Mouse (Mus musculus): ENCODE results near the gene Atp5d. TPM values are rescaled to one million over a fixed set of nuclear protein-coding genes. Genes with fewer than 3 reads are reported as not detected.
A peak's percentile ranks its signal among the peaks of the same experiment; 100 is the strongest.

The Atp5d gene
- polyA plus RNA-seq (2015; fragmentation: Nextera tagmentation; extraction: Ambion mirVana) = 494 and 537 TPM in 2 replicates

GRCm38 (mm10) chr10:80138553-80139438, at the start of gene Atp5d:
Atp5d (plus strand) TSS chr10:80138632.
- Histone ChIP-seq H3K27ac (peak within 1 kb of the TSS; percentile 77), H3K36me3 (peaks cover 24% of the 10 kb centered on the region), H3K4me3 (peak within 1 kb of the TSS; percentile 64), H3K9me3 (no peaks in the 10 kb centered on the region), H3K9ac (peak within 1 kb of the TSS; percentile 70), H3K4me1 (peaks cover 58% of the 10 kb centered on the region), H3K27me3 (peaks cover 20% of the 10 kb centered on the region), H3K4me2 (peak within 1 kb of the TSS; percentile 98)
- ATAC-seq (ENCODE audit: insufficient number of reproducible peaks, low FRiP score, low TSS enrichment, low read depth) = no peak
- 1% methylated on average over 63 of the region's 94 CpGs for WGBS

GRCm38 (mm10) chr10:80089146-80089545, 49.3 kb upstream of the Atp5d start:
- no peak for ATAC-seq (ENCODE audit: insufficient number of reproducible peaks, low FRiP score, low TSS enrichment, low read depth)
- H3K9ac ChIP-seq = no peak overlapping the region

GRCm38 (mm10) chr10:80091527-80091926, 46.9 kb upstream of the Atp5d start:
- H3K4me1 ChIP-seq = peaks cover 12% of the 10 kb centered on the region
- no peak overlapping the region for H3K27ac ChIP-seq
- 82% methylated on average over 6 of the region's 6 CpGs for WGBS
- H3K4me2 ChIP-seq = no peak overlapping the region
- H3K4me3 ChIP-seq = no peak overlapping the region
- H3K36me3 ChIP-seq = 0 out of 2 replicates have a peak, but pooled peaks cover 8% of the 10 kb centered on the region
- H3K9ac ChIP-seq = no peak overlapping the region
- no peaks in the 10 kb centered on the region for H3K27me3 ChIP-seq
- no peaks in the 10 kb centered on the region for H3K9me3 ChIP-seq
- ATAC-seq (ENCODE audit: insufficient number of reproducible peaks, low FRiP score, low TSS enrichment, low read depth) = 0 out of 2 replicates have a peak, but pooled peaks have one; percentile 6

More at GRCm38 (mm10) chr10:80089146-80089545, 49.3 kb upstream of the Atp5d start:
- H3K4me1 ChIP-seq = 0 out of 2 replicates have a peak, but pooled peaks cover 3% of the 10 kb centered on the region
- H3K9me3 ChIP-seq = no peaks in the 10 kb centered on the region
- 40% methylated on average over 4 of the region's 4 CpGs for WGBS
- no peak overlapping the region for H3K27ac ChIP-seq
- no peaks in the 10 kb centered on the region for H3K27me3 ChIP-seq
- H3K36me3 ChIP-seq = peaks cover 23% of the 10 kb centered on the region
- no peak overlapping the region for H3K4me3 ChIP-seq
- H3K4me2 ChIP-seq = no peak overlapping the region

- Histone ChIP-seq H3K36me3 (0 out of 2 replicates have a peak, but pooled peaks cover 8% of the 10 kb centered on the region), H3K4me3 (no peak overlapping the region), H3K27ac (no peak overlapping the region), H3K9me3 (no peaks in the 10 kb centered on the region), H3K9ac (no peak overlapping the region), H3K4me2 (no peak overlapping the region), H3K27me3 (no peaks in the 10 kb centered on the region), H3K4me1 (peaks cover 24% of the 10 kb centered on the region)
- 72% methylated on average over 5 of the region's 5 CpGs for WGBS
- no peak for ATAC-seq (ENCODE audit: insufficient number of reproducible peaks, low FRiP score, low TSS enrichment, low read depth)
Observed at GRCm38 (mm10) chr10:80092690-80093089, 45.7 kb upstream of the Atp5d start.

GRCm38 (mm10) chr10:80094085-80094484, 44.3 kb upstream of the Atp5d start:
- H3K4me2 ChIP-seq = no peak overlapping the region
- no peaks in the 10 kb centered on the region for H3K27me3 ChIP-seq
- H3K9ac ChIP-seq = no peak overlapping the region
- no peaks in the 10 kb centered on the region for H3K9me3 ChIP-seq
- peaks cover 29% of the 10 kb centered on the region for H3K4me1 ChIP-seq
- no peak for ATAC-seq (ENCODE audit: insufficient number of reproducible peaks, low FRiP score, low TSS enrichment, low read depth)
- WGBS = 94% methylated on average over 6 of the region's 6 CpGs
- 0 out of 2 replicates have a peak, but pooled peaks cover 8% of the 10 kb centered on the region for H3K36me3 ChIP-seq
- H3K27ac ChIP-seq = no peak overlapping the region
- H3K4me3 ChIP-seq = no peak overlapping the region

GRCm38 (mm10) chr10:80094684-80095083, 43.7 kb upstream of the Atp5d start:
- H3K27ac ChIP-seq = no peak overlapping the region
- 75% methylated on average over 3 of the region's 3 CpGs for WGBS
- no peak for ATAC-seq (ENCODE audit: insufficient number of reproducible peaks, low FRiP score, low TSS enrichment, low read depth)
- no peak overlapping the region for H3K4me3 ChIP-seq
- H3K4me2 ChIP-seq = no peak overlapping the region
- peaks cover 30% of the 10 kb centered on the region for H3K4me1 ChIP-seq
- no peak overlapping the region for H3K9ac ChIP-seq
- H3K36me3 ChIP-seq = 0 out of 2 replicates have a peak, but pooled peaks cover 8% of the 10 kb centered on the region
- no peaks in the 10 kb centered on the region for H3K27me3 ChIP-seq
- no peaks in the 10 kb centered on the region for H3K9me3 ChIP-seq

- Histone ChIP-seq H3K36me3 (0 out of 2 replicates have a peak, but pooled peaks cover 5% of the 10 kb centered on the region), H3K4me1 (peaks cover 37% of the 10 kb centered on the region), H3K27ac (0 out of 2 replicates have a peak overlapping the region, but pooled peaks have one; percentile 76), H3K27me3 (no peaks in the 10 kb centered on the region), H3K9ac (no peak overlapping the region), H3K4me2 (no peak overlapping the region), H3K9me3 (no peaks in the 10 kb centered on the region), H3K4me3 (no peak overlapping the region)
- ATAC-seq (ENCODE audit: insufficient number of reproducible peaks, low FRiP score, low TSS enrichment, low read depth) = no peak
- WGBS = 84% methylated on average over 5 of the region's 5 CpGs
Observed at GRCm38 (mm10) chr10:80095547-80095946, 42.9 kb upstream of the Atp5d start.

- Histone ChIP-seq H3K9ac (peak overlapping the region; percentile 23; the same call in 1 of the 2 replicates), H3K4me1 (peaks cover 50% of the 10 kb centered on the region), H3K9me3 (no peaks in the 10 kb centered on the region), H3K4me3 (no peak overlapping the region), H3K27me3 (no peaks in the 10 kb centered on the region), H3K36me3 (0 out of 2 replicates have a peak, but pooled peaks cover 4% of the 10 kb centered on the region), H3K4me2 (0 out of 2 replicates have a peak overlapping the region, but pooled peaks have one; percentile 12), H3K27ac (peak overlapping the region; percentile 76)
- no peak for ATAC-seq (ENCODE audit: insufficient number of reproducible peaks, low FRiP score, low TSS enrichment, low read depth)
- 16% methylated on average over 6 of the region's 7 CpGs for WGBS
Observed at GRCm38 (mm10) chr10:80097275-80097674, 41.2 kb upstream of the Atp5d start.

GRCm38 (mm10) chr10:80098630-80099029, 39.8 kb upstream of the Atp5d start:
- ATAC-seq (ENCODE audit: insufficient number of reproducible peaks, low FRiP score, low TSS enrichment, low read depth) = no peak
- WGBS = 84% methylated on average over 5 of the region's 5 CpGs
- Histone ChIP-seq H3K27me3 (no peaks in the 10 kb centered on the region), H3K4me3 (no peak overlapping the region), H3K4me2 (no peak overlapping the region), H3K9ac (no peak overlapping the region), H3K36me3 (0 out of 2 replicates have a peak, but pooled peaks cover 1% of the 10 kb centered on the region), H3K9me3 (no peaks in the 10 kb centered on the region), H3K27ac (peak overlapping the region; percentile 24; the same call in 1 of the 2 replicates), H3K4me1 (peaks cover 57% of the 10 kb centered on the region)

GRCm38 (mm10) chr10:80100982-80101381, 37.5 kb upstream of the Atp5d start:
- Histone ChIP-seq H3K4me1 (peaks cover 53% of the 10 kb centered on the region), H3K4me2 (peak overlapping the region; percentile 89), H3K27me3 (no peaks in the 10 kb centered on the region), H3K4me3 (peak overlapping the region; percentile 94), H3K9ac (0 out of 2 replicates have a peak overlapping the region, but pooled peaks have one; percentile 20), H3K36me3 (no peaks in the 10 kb centered on the region), H3K9me3 (no peaks in the 10 kb centered on the region), H3K27ac (0 out of 2 replicates have a peak overlapping the region, but pooled peaks have one; percentile 38)
- 52% methylated on average over 11 of the region's 11 CpGs for WGBS
- ATAC-seq (ENCODE audit: insufficient number of reproducible peaks, low FRiP score, low TSS enrichment, low read depth) = no peak

- H3K9me3 ChIP-seq = no peaks in the 10 kb centered on the region
- no peaks in the 10 kb centered on the region for H3K27me3 ChIP-seq
- H3K4me1 ChIP-seq = peaks cover 39% of the 10 kb centered on the region
- no peaks in the 10 kb centered on the region for H3K36me3 ChIP-seq
- H3K9ac ChIP-seq = peak overlapping the region; percentile 89
- peak overlapping the region; percentile 77 for H3K27ac ChIP-seq
- ATAC-seq (ENCODE audit: insufficient number of reproducible peaks, low FRiP score, low TSS enrichment, low read depth) = peak; percentile 66
- H3K4me3 ChIP-seq = peak overlapping the region; percentile 94
- H3K4me2 ChIP-seq = peak overlapping the region; percentile 89
- under 1% methylated on average over 56 of the region's 59 CpGs for WGBS
Observed at GRCm38 (mm10) chr10:80102216-80102915, 36.1 kb upstream of the Atp5d start.
